Mouse (Mus musculus) gastrocnemius, adult 8-10 months (tissue): ENCODE measurements around the gene Wbp1. TPM values are rescaled to one million over a fixed set of nuclear protein-coding genes. Genes with fewer than 3 reads are reported as not detected.
"Not testable (repeated sequence)": the region's sequence is repeated elsewhere in the genome, so short reads cannot be mapped to it uniquely, and the experiment has no call there.

ENCODE experiments used
- DNase-seq, 2 experiments: peaks; one replicate each; pipeline ENCODE4 v3.0.0; 2022; ENCODE audit warnings: low spot score in 2 of 2
- total RNA-seq, 4 experiments: library from RNA; stranded (reverse); gene quantifications; 2 replicates each; pipeline ENCODE4 v1.2.4; 2022

The Wbp1 gene
- total RNA-seq = 10 to 100 TPM; 39.1 to 50.7 (median 45.1) TPM

- DNase-seq = peak; percentile 86 to 94
These were observed at the start of gene Wbp1 for GRCm38 (mm10) chr6:83120930-83121862. TSS of gene Wbp1 (minus strand) at chr6:83121559.

- no peak for DNase-seq
These were observed 49.7 kb upstream of the Wbp1 start for GRCm38 (mm10) chr6:83171063-83171462.

- no peak for DNase-seq
These were observed 48.5 kb upstream of the Wbp1 start for GRCm38 (mm10) chr6:83169872-83170271.

GRCm38 (mm10) chr6:83166243-83166630, 44.9 kb upstream of the Wbp1 start:
- no peak for DNase-seq

- peak; percentile 89 to 93 for DNase-seq
These were observed 44.4 kb upstream of the Wbp1 start, which contains the start of gene Dctn1 for GRCm38 (mm10) chr6:83165607-83166242. TSS of gene Dctn1 (plus strand) at chr6:83165920.

- no peak for DNase-seq
These were observed 43.8 kb upstream of the Wbp1 start for GRCm38 (mm10) chr6:83165026-83165606.

- peak in 1 of 2 experiments; percentile 37 for DNase-seq
These were observed 41.3 kb upstream of the Wbp1 start for GRCm38 (mm10) chr6:83162701-83163100.

- DNase-seq = no peak
These were observed 40.7 kb upstream of the Wbp1 start for GRCm38 (mm10) chr6:83161921-83162641.

GRCm38 (mm10) chr6:83161442-83161841, 40.1 kb upstream of the Wbp1 start:
- DNase-seq = no peak

GRCm38 (mm10) chr6:83159456-83159855, 38.1 kb upstream of the Wbp1 start:
- DNase-seq = not testable (repeated sequence)

- no peak for DNase-seq
These were observed 34.9 kb upstream of the Wbp1 start, which contains the start of the genes Wdr54 and 1700003E16Rik for GRCm38 (mm10) chr6:83156259-83156684. TSS of gene Wdr54 (minus strand) at chr6:83156397. TSS of gene 1700003E16Rik (plus strand) at chr6:83156404.

GRCm38 (mm10) chr6:83155552-83156238, 34.3 kb upstream of the Wbp1 start:
- DNase-seq = no peak

GRCm38 (mm10) chr6:83153485-83153884, 32.1 kb upstream of the Wbp1 start:
- DNase-seq = no peak

- no peak for DNase-seq
These were observed 31.7 kb upstream of the Wbp1 start for GRCm38 (mm10) chr6:83153038-83153437.

GRCm38 (mm10) chr6:83151721-83152120, 30.4 kb upstream of the Wbp1 start:
- DNase-seq = no peak

- no peak for DNase-seq
These were observed 25.9 kb upstream of the Wbp1 start for GRCm38 (mm10) chr6:83147280-83147679.

- DNase-seq = no peak
These were observed 24.4 kb upstream of the Wbp1 start for GRCm38 (mm10) chr6:83145805-83146204.

- no peak for DNase-seq
These were observed 23.9 kb upstream of the Wbp1 start for GRCm38 (mm10) chr6:83145209-83145608.

- DNase-seq = no peak
These were observed 21.5 kb upstream of the Wbp1 start for GRCm38 (mm10) chr6:83142886-83143285.

GRCm38 (mm10) chr6:83142211-83142731, 20.9 kb upstream of the Wbp1 start:
- no peak for DNase-seq
